Mouse (Mus musculus) adrenal gland, postnatal 25 days (tissue): ENCODE results near the gene Cox10. TPM values are rescaled to one million over a fixed set of nuclear protein-coding genes. Genes with fewer than 3 reads are reported as not detected.
"Not testable (repeated sequence)": the region's sequence is repeated elsewhere in the genome, so short reads cannot be mapped to it uniquely, and the experiment has no call there.

Source experiments
- DNase-seq: peaks from one replicate; pipeline ENCODE4 v3.0.0; 2021; ENCODE audit warnings: mixed read lengths
- long read RNA-seq: library from polyadenylated mRNA; stranded (forward); transcript quantifications from one replicate; pipeline ENCODE4 v2.0.0, GENCODE M21; 2021
- total RNA-seq: library from RNA; stranded (reverse); gene quantifications from 2 replicates; pipeline ENCODE4 v1.2.3, GENCODE M21; 2021

The Cox10 gene
- total RNA-seq: 20.4 and 20.8 TPM in 2 replicates
- long read RNA-seq, transcript Cox10-201 (7 exons, 2,915 nt): major isoform, 5 of 15 reads
- long read RNA-seq, partial matches to known transcripts: 10 of 15 reads
- long read RNA-seq, other reads (novel, unspliced or antisense): 0 of 15 reads

DNA sequence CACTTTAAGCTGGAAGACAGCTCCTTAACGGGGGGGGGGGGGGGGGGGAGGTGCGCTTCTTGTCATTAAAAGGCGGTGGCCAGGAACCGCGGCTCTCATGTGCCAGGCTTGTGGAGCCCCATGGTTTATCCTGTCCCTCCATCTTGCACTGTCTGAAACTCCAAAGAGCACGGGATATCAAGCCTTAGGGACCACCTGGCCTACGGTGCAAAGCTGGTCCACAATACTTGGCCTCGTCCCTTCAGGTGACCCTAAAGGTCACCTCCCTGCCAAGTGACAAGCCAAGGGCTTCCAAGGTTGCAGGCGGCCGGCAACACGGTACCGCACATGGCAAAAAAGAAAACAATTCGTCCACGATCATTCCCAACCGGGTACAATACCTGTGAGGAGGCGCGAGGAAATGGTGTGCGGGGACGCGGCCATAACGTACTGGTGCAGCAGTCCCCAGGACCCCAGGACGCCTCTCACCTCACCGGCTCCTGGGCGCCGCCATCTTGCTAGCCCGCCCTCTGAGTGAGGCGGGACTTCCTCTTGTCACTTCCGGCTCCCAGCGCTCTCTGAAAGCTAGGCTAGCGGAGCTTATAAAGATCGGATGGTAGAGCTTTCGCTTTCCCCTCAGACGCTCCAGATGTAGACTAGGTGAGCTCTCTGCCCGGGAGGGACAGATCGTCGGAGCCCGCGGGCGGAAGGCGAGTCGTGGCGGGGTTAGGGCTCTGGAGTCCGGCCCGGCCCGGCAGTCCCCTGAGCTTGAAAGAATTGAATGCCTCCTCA is at the start of gene Cox10:
Cox10 (minus strand) TSS at position 513 of the 771 bp plus-strand sequence.
- DNase-seq: peak; percentile 87

- no peak for DNase-seq
Observed at GRCm38 (mm10) chr11:64128016-64128415, 48.7 kb upstream of the Cox10 start.

GRCm38 (mm10) chr11:64125471-64125870 is 46.2 kb upstream of the Cox10 start:
- DNase-seq: no peak

DNA sequence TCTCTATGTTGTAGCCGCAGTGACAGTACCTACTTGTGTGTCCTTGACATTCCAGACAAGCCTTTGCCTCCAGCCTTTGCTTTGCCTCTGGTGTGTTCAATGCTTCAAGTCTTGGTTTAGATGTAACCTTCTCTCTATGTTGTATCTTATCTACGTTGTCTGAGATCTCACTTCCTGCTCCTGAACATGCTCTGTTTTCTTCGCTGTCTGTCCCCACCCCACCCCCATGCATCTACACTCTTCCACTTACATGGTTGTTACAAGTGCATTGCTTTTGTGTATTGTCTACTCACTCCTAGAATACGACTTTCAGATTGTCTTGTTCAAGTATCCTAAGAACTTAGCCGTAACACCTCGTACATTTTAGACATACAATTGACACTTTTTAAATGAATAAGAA is 43.9 kb upstream of the Cox10 start:
- not testable (repeated sequence) for DNase-seq

GRCm38 (mm10) chr11:64116711-64117110 is 37.4 kb upstream of the Cox10 start:
- DNase-seq: no peak

DNA sequence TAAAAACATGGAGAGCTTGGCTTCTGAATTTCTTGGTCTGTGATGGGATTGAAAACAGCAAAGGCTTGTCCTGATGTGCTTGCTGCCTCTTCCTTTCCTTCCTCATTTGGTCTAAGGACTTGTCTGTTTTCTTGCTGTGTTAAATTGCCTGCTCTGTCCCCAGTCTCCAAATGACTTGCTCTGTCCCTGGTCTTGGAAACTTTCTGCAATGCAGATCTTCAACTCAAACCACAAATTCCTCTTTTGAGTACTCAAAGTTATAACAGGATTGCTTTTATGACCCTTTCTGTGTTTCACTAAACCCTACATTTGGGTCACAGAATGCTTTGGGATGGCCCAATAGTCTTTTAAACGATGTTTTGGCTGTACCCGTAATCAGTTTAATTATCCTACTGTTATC is 36.6 kb upstream of the Cox10 start:
- no peak for DNase-seq

DNA sequence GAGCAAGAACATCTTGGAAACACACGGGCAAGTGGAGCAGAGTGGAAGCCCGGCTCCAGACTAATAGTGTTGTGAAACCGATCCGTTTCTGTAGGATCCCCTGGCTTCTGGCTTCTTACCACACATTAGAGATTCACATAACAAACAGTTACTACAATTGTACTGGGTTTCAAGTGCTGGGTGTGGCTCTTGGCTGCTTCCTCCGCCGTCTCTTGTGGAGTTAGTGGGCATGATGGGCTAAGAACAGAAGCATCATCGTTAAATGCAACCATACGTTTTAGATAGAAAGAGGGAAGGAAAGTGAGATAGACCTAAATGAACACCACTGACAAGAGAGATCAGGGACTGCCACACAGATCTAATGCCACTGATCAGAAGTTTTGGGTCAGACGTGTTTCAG is 35.8 kb upstream of the Cox10 start:
- no peak for DNase-seq

DNA sequence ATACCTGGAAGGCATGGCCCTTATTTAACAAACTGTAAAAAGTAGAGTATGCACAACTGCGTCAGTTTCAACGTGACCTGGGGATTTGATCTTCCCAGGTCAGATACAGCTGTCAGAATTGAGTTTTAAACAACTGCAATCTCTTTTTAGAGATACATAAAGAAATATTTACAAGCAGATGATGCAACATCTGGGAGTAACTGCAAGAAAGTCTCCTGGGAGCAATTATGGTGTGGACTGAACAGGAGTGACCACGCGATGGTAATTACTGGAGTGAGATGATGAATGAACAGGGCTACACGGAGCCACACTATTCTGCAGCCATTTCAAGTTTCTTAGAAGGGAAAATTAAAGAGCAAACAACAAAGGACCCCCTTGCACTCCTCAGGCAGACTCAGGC is 20.8 kb upstream of the Cox10 start:
- DNase-seq: no peak

GRCm38 (mm10) chr11:64093058-64093457 is 13.8 kb upstream of the Cox10 start:
- DNase-seq: no peak

- no peak for DNase-seq
Observed at GRCm38 (mm10) chr11:64091150-64091549, 11.9 kb upstream of the Cox10 start.

GRCm38 (mm10) chr11:64089682-64090081 is 10.4 kb upstream of the Cox10 start:
- DNase-seq: no peak

GRCm38 (mm10) chr11:64085888-64086287 is 6.6 kb upstream of the Cox10 start:
- DNase-seq: no peak

- DNase-seq: no peak
Observed at GRCm38 (mm10) chr11:64079727-64080081, 436 bp upstream of the Cox10 start.

GRCm38 (mm10) chr11:64076212-64076611 is 3.1 kb downstream of the Cox10 start:
- DNase-seq: no peak

DNA sequence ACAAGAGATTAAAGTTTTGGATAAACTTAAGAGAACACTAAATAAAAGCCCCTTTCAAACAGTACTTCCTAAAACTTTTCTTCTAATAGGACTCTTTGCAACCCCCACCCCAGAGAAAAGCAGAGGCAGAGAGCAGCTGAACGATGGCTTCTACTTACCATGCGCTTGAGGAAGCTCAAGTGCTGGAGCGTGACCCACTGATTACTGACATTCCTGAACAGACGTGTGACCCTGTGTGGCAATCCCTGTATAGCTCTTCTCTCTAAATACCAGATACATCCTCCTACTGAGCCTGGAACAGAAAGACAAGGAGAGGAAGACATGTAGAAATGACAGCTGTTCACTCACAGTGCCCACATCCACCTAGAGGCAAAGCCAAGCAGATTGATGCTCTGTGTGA is 5.9 kb downstream of the Cox10 start:
- no peak for DNase-seq

DNA sequence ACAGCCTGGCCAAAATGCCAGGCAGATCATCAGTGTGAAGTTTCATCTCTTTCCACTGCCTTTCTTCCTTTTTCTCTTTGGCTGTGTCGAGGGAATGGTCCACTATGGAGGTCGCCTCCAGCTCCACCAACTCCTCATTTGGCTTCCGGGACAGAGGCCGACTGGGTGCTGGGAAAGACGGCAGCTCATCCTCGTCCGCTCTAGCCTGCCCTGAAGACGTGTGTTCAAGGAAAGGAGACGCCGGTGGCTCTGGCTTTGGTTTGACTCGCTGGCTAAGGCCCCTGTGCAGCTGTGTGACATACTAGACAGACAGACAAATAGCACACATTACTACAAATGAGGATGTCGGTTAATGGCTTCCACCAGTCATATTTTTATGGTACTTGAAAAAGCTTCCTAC is 7.7 kb downstream of the Cox10 start:
- DNase-seq: no peak

DNA sequence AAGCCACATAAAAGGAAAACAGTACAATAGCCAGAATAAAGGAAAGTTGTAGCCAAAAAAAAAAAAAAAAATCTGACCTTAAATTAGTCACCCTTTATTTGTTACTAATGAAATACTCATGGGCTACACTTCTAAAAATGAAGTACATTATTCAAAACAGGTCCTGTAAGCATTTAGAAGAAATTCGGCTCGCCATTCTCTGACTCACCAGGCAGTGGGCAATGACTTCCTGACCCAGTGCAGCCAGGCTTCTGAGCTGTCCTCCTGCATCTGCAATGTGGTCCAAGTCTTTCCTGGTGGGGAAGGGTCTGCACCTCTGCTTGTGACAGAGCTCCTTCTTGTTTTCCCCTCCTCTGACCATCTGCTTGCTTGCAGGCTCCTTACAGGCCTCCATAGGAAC is 13.3 kb downstream of the Cox10 start:
- no peak for DNase-seq

- no peak for DNase-seq
Observed at GRCm38 (mm10) chr11:64063130-64063529, 16.1 kb downstream of the Cox10 start.

DNA sequence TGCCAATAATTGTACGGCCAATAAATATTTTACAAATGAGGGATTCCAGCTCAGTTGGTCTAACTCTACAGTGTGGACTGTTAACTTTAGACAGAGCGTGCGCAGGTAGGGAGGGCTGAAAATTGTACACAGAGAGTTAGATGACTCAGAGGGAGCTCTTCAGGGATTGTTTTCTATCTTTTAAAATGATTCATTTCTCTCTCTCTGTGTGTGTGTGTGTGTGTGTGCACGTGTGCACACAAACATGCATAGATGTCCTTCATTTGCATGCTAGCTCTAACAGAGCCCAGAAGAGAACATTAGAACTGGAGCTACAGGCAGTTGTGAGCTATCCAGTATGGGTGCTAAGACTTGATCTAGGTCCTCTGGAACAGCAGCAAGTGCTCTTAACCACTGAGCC is 17.0 kb downstream of the Cox10 start:
- DNase-seq: no peak

DNA sequence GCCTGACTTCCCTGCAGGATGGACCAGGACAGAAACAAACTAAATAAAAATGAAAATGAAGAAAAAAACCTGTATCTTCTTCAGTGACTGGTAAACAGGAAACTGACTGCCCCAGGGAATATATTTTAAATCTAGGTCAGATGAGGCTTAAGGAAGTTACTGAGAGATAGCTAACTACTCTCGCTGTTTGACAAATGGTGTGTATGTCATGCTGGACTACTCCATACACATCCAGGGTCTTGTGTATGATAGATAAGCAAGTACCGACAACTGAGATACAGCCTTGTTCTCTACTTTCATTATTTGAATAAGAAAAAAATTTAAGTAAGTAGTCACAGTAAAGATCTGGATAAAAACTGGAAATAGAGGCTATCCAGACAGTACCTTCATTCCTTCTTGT is 20.0 kb downstream of the Cox10 start:
- no peak for DNase-seq

GRCm38 (mm10) chr11:64058474-64058873 is 20.8 kb downstream of the Cox10 start:
- DNase-seq: no peak

DNA sequence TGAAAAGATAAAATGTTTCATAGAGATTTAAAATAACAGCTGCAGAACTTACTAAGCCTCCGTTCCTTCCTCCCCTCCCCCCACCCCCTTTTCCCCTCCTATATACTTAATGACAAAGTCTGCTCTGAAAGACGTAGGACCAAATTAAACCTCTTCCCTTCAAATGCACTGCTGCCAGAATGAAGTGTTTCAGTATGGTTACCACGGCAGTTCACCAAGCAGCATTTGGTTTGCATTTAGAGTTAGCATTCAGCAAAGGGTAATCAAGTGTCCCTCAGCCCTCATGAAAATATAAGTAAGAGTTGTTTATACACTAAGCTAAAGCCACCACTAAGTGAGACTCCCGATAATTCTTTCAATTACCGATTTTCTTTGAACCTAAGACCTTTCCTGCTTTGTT is 25.9 kb downstream of the Cox10 start:
- DNase-seq: no peak

GRCm38 (mm10) chr11:64051195-64051968 is 27.9 kb downstream of the Cox10 start:
- no peak for DNase-seq

- DNase-seq: no peak
Observed at GRCm38 (mm10) chr11:64047432-64047831, 31.8 kb downstream of the Cox10 start.
